Mouse (Mus musculus) myocyte (in vitro differentiated cells): ENCODE measurements around the gene Adcy4.

Experiments
- E2F4 ChIP-seq: IDR thresholded peaks from one replicate; pipeline ENCODE4 v1.6.1; 2011; ENCODE audit warnings: mild to moderate bottlenecking, control low read depth, moderate library complexity; ENCODE audit not compliant: insufficient read depth
- MYOG ChIP-seq, 3 experiments: IDR thresholded peaks; one replicate each; pipeline ENCODE4 v1.6.1; 2011; ENCODE audit warnings: control low read depth in 2 of 3, low read depth in 2 of 3, mild to moderate bottlenecking in 2 of 3; ENCODE audit not compliant: insufficient read length in 2 of 3, control insufficient read depth in 1 of 3, insufficient read depth in 1 of 3
- POLR2A ChIP-seq: IDR thresholded peaks from one replicate; pipeline ENCODE4 v1.6.1; 2011; ENCODE audit warnings: low read depth, mild to moderate bottlenecking, control low read depth, moderate library complexity; ENCODE audit not compliant: insufficient read length
- TCF3 ChIP-seq: IDR thresholded peaks from one replicate; pipeline ENCODE4 v1.6.1; 2011; ENCODE audit warnings: low read depth, control low read depth; ENCODE audit not compliant: insufficient read length

- TF ChIP-seq POLR2A = no peak
- peak in 2 of 3 experiments; percentile 12 to 47 for TF ChIP-seq MYOG (IDR thresholded peaks at IDR 0.05; ENCODE audit: control insufficient read depth in 1 of 3, insufficient read depth in 1 of 3, insufficient read length in 2 of 3, low read depth in 2 of 3)
- TF ChIP-seq E2F4 = no peak
- no peak for TF ChIP-seq TCF3
These were observed 40.2 kb downstream of the Adcy4 start for GRCm38 (mm10) chr14:55743711-55744110.
